Mouse (Mus musculus) liver, postnatal 0 days (tissue): ENCODE results near the gene Col25a1. TPM values are rescaled to one million over a fixed set of nuclear protein-coding genes. Genes with fewer than 3 reads are reported as not detected.

Source experiments
- ATAC-seq: fragments of 200-750 bp; cut with Nextera tagmentation; 2 replicates; pipeline ENCODE4 v1.8.0; 2017; ENCODE audit warnings: mild to moderate bottlenecking, moderate library complexity
- DNase-seq: peaks from one replicate; pipeline ENCODE4 v3.0.0-alpha.2; 2016
- H3K27ac ChIP-seq: fragments of 300-500 bp; sonication (generic); 2 replicates; pipeline ENCODE4 v1.5.1; 2014; ENCODE audit warnings: antibody characterized with exemption, moderate library complexity, mild to moderate bottlenecking, low read depth
- H3K27me3 ChIP-seq: fragments of 300-500 bp; sonication (generic); 2 replicates; pipeline ENCODE4 v1.6.1; 2014; ENCODE audit warnings: low read length, control low read depth, mixed read lengths; ENCODE audit not compliant: insufficient read depth
- H3K36me3 ChIP-seq: fragments of 300-500 bp; sonication (generic); replicated peaks from 2 replicates; pipeline ENCODE4 v1.6.1; 2014; ENCODE audit warnings: mild to moderate bottlenecking, control low read depth, low read length, moderate library complexity, mixed read lengths; ENCODE audit not compliant: insufficient read depth
- H3K4me1 ChIP-seq: fragments of 300-500 bp; sonication (generic); 2 replicates; pipeline ENCODE4 v1.6.1; 2014; ENCODE audit warnings: antibody characterized with exemption, mild to moderate bottlenecking, control low read depth; ENCODE audit not compliant: insufficient read depth
- H3K4me2 ChIP-seq: fragments of 300-500 bp; sonication (generic); 2 replicates; pipeline ENCODE4 v1.6.1; 2014; ENCODE audit warnings: low read depth, mild to moderate bottlenecking, low read length, moderate library complexity, mixed read lengths
- H3K4me3 ChIP-seq: fragments of 300-500 bp; sonication (generic); 2 replicates; pipeline ENCODE4 v1.5.1; 2014; ENCODE audit warnings: low read depth, low read length
- H3K9ac ChIP-seq: fragments of 300-500 bp; sonication (generic); replicated peaks from 2 replicates; pipeline ENCODE4 v1.6.1; 2014; ENCODE audit warnings: mild to moderate bottlenecking, moderate library complexity
- H3K9me3 ChIP-seq: fragments of 300-500 bp; sonication (generic); 2 replicates; pipeline ENCODE4 v1.6.1; 2016; ENCODE audit warnings: mild to moderate bottlenecking, control low read depth, low read length, mixed read lengths
- CTCF ChIP-seq: sonication (generic); IDR thresholded peaks from 2 replicates; pipeline ENCODE4 v1.5.1; 2016; ENCODE audit warnings: antibody characterized with exemption, low read depth
- EP300 ChIP-seq: IDR thresholded peaks from 2 replicates; pipeline ENCODE4 v1.6.1; 2016; ENCODE audit warnings: antibody characterized with exemption, low read depth, mild to moderate bottlenecking
- WGBS: fragments of 180-500 bp; shearing (Covaris S2); extraction: QIAGEN DNeasy Blood & Tissue Kit; methylation state at CpG from one replicate; pipeline ENCODE4 v1.1.7; 2014; ENCODE audit not compliant: insufficient replicate concordance; 5-methylcytosine and 5-hydroxymethylcytosine counted together
- polyA plus RNA-seq: library from polyadenylated mRNA; unstranded; fragments of >200 nt; fragmentation: Nextera tagmentation; extraction: Ambion mirVana; gene quantifications from 2 replicates; pipeline ENCODE4 v1.2.1, GENCODE M21; 2015

Gene Col25a1
- polyA plus RNA-seq, 1 experiment from 2014 or later, result 0.68 TPM

GRCm38 (mm10) chr3:130153117-130153516 is 21.8 kb downstream of the Col25a1 start:
- ATAC-seq (no peak), DNase-seq (no peak)
- H3K4me3 ChIP-seq, result no peak overlapping the region
- H3K4me2 ChIP-seq, result no peak overlapping the region
- WGBS, result 74% methylated on average over 3 of the region's 3 CpGs
- no peak overlapping the region for H3K27ac ChIP-seq
- no peaks in the 10 kb centered on the region for H3K4me1 ChIP-seq
- no peaks in the 10 kb centered on the region for H3K9me3 ChIP-seq
- no peak overlapping the region for H3K9ac ChIP-seq
- H3K27me3 ChIP-seq, result no peaks in the 10 kb centered on the region
- no peak for TF ChIP-seq CTCF
- no peak for TF ChIP-seq EP300
- no peaks in the 10 kb centered on the region for H3K36me3 ChIP-seq

- ATAC-seq (no peak), DNase-seq (no peak)
- Histone ChIP-seq H3K4me2 (no peak overlapping the region), H3K4me1 (no peaks in the 10 kb centered on the region), H3K36me3 (no peaks in the 10 kb centered on the region), H3K9ac (no peak overlapping the region), H3K27ac (no peak overlapping the region), H3K4me3 (no peak overlapping the region), H3K27me3 (no peaks in the 10 kb centered on the region), H3K9me3 (no peaks in the 10 kb centered on the region)
- TF ChIP-seq EP300, result no peak
- TF ChIP-seq CTCF, result no peak
- WGBS, result 57% methylated on average over 3 of the region's 3 CpGs
Observed at GRCm38 (mm10) chr3:130157551-130157950, 26.2 kb downstream of the Col25a1 start.

GRCm38 (mm10) chr3:130159906-130160305 is 28.6 kb downstream of the Col25a1 start:
- Histone ChIP-seq H3K4me3 (no peak overlapping the region), H3K4me2 (no peak overlapping the region), H3K27ac (no peak overlapping the region), H3K9me3 (no peaks in the 10 kb centered on the region), H3K9ac (no peak overlapping the region), H3K36me3 (no peaks in the 10 kb centered on the region), H3K4me1 (no peaks in the 10 kb centered on the region), H3K27me3 (no peaks in the 10 kb centered on the region)
- TF ChIP-seq CTCF (no peak), EP300 (no peak)
- 64% methylated on average over 4 of the region's 4 CpGs for WGBS
- DNase-seq, result no peak
- no peak for ATAC-seq

- DNase-seq (no peak), ATAC-seq (no peak)
- no peaks in the 10 kb centered on the region for H3K27me3 ChIP-seq
- no peaks in the 10 kb centered on the region for H3K4me1 ChIP-seq
- WGBS, result 53% methylated on average over 4 of the region's 4 CpGs
- H3K9ac ChIP-seq, result no peak overlapping the region
- H3K4me2 ChIP-seq, result no peak overlapping the region
- no peak for TF ChIP-seq EP300
- TF ChIP-seq CTCF, result no peak
- H3K36me3 ChIP-seq, result no peaks in the 10 kb centered on the region
- no peak overlapping the region for H3K27ac ChIP-seq
- no peak overlapping the region for H3K4me3 ChIP-seq
- no peaks in the 10 kb centered on the region for H3K9me3 ChIP-seq
Observed at GRCm38 (mm10) chr3:130160902-130161301, 29.6 kb downstream of the Col25a1 start.

- TF ChIP-seq EP300, result no peak
- no peak for TF ChIP-seq CTCF
- no peak for DNase-seq
Observed at GRCm38 (mm10) chr3:130161323-130161917, 30.1 kb downstream of the Col25a1 start.

GRCm38 (mm10) chr3:130166875-130167274 is 35.6 kb downstream of the Col25a1 start:
- Histone ChIP-seq H3K4me1 (no peaks in the 10 kb centered on the region), H3K27me3 (no peaks in the 10 kb centered on the region), H3K9me3 (peaks cover 2% of the 10 kb centered on the region; the same call in 1 of the 2 replicates), H3K27ac (no peak overlapping the region), H3K4me2 (no peak overlapping the region), H3K36me3 (no peaks in the 10 kb centered on the region), H3K9ac (no peak overlapping the region), H3K4me3 (no peak overlapping the region)
- ATAC-seq, result no peak
- TF ChIP-seq EP300, result no peak
- TF ChIP-seq CTCF, result no peak
- WGBS, result 63% methylated on average over 4 of the region's 4 CpGs
- no peak for DNase-seq

More at GRCm38 (mm10) chr3:130161323-130161917, 30.1 kb downstream of the Col25a1 start:
- H3K4me2 ChIP-seq, result no peak overlapping the region
- no peak for ATAC-seq
- H3K4me3 ChIP-seq, result no peak overlapping the region
- no peak overlapping the region for H3K27ac ChIP-seq
- no peak overlapping the region for H3K9ac ChIP-seq
- 66% methylated on average over 13 of the region's 13 CpGs for WGBS
- no peaks in the 10 kb centered on the region for H3K36me3 ChIP-seq
- H3K4me1 ChIP-seq, result no peaks in the 10 kb centered on the region
- H3K27me3 ChIP-seq, result no peaks in the 10 kb centered on the region
- no peaks in the 10 kb centered on the region for H3K9me3 ChIP-seq

- WGBS, result 57% methylated on average over 17 of the region's 17 CpGs
- H3K4me2 ChIP-seq, result no peak overlapping the region
- H3K4me3 ChIP-seq, result no peak overlapping the region
- no peaks in the 10 kb centered on the region for H3K4me1 ChIP-seq
- peaks cover 2% of the 10 kb centered on the region; the same call in 1 of the 2 replicates for H3K9me3 ChIP-seq
- TF ChIP-seq EP300 (no peak), CTCF (no peak)
- no peak overlapping the region for H3K9ac ChIP-seq
- DNase-seq, result no peak
- no peak for ATAC-seq
- no peak overlapping the region for H3K27ac ChIP-seq
- no peaks in the 10 kb centered on the region for H3K27me3 ChIP-seq
- no peaks in the 10 kb centered on the region for H3K36me3 ChIP-seq
Observed at GRCm38 (mm10) chr3:130172764-130173163, 41.5 kb downstream of the Col25a1 start.
